Mouse (Mus musculus) E14TG2a.4 (cell line): Measurements from ENCODE around the gene Csmd2.

Source experiments
- H3K27me3 ChIP-seq: 2 replicates; pipeline ENCODE4 v1.6.1; 2014; ENCODE audit warnings: low read length, control low read depth; ENCODE audit not compliant: insufficient read depth
- H3K36me3 ChIP-seq: 2 replicates; pipeline ENCODE4 v1.6.1; 2014; ENCODE audit warnings: low read length, control low read depth; ENCODE audit not compliant: insufficient read depth
- H3K4me1 ChIP-seq: replicated peaks from 2 replicates; pipeline ENCODE4 v1.6.1; 2014; ENCODE audit warnings: low read depth, low read length, control low read depth
- H3K4me3 ChIP-seq: replicated peaks from 2 replicates; pipeline ENCODE4 v1.5.1; 2014; ENCODE audit warnings: mild to moderate bottlenecking, low read length
- H3K9me3 ChIP-seq: 2 replicates; pipeline ENCODE4 v1.6.1; 2014; ENCODE audit warnings: low read length, control low read depth
- CTCF ChIP-seq: conservative IDR thresholded peaks from 2 replicates; pipeline ENCODE4 v1.5.1; 2014; ENCODE audit warnings: low read length
- NANOG ChIP-seq: IDR thresholded peaks from 2 replicates; pipeline ENCODE4 v1.6.1; 2014; ENCODE audit warnings: borderline replicate concordance, low read length, mixed read lengths
- POU5F1 ChIP-seq: IDR thresholded peaks from 2 replicates; pipeline ENCODE4 v1.6.1; 2014; ENCODE audit warnings: low read length, borderline replicate concordance

The Csmd2 gene

GRCm38 (mm10) chr4:128327421-128327820, 339.8 kb downstream of the Csmd2 start:
- H3K4me3 ChIP-seq = no peak overlapping the region
- no peaks in the 10 kb centered on the region for H3K27me3 ChIP-seq
- no peaks in the 10 kb centered on the region for H3K9me3 ChIP-seq
- no peaks in the 10 kb centered on the region for H3K4me1 ChIP-seq
- H3K36me3 ChIP-seq = no peaks in the 10 kb centered on the region
- no peak for TF ChIP-seq NANOG
- no peak for TF ChIP-seq POU5F1
- no peak for TF ChIP-seq CTCF

DNA sequence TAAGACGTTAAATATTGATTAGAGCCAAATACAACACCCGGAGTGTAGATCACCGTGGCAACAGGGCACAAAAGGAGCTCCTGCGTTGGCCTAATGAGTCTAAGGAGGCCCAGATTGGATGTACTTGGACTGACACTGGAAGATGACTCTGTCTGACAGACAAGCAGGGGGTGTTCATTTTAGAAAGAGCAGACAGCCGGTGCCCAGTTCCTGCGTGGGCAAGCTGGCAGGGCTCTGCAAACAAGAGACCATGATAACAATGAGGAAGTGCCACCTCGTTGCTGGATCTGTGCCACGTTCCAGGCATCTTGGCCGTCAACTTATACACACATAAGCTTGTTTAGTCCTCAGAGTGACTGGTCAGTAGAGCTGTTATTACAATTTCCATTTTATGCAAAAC, 342.9 kb downstream of the Csmd2 start:
- TF ChIP-seq NANOG = no peak
- TF ChIP-seq POU5F1 = no peak
- no peak for TF ChIP-seq CTCF
- no peaks in the 10 kb centered on the region for H3K4me1 ChIP-seq
- H3K27me3 ChIP-seq = no peaks in the 10 kb centered on the region
- no peak overlapping the region for H3K4me3 ChIP-seq
- H3K36me3 ChIP-seq = no peaks in the 10 kb centered on the region
- H3K9me3 ChIP-seq = no peaks in the 10 kb centered on the region

DNA sequence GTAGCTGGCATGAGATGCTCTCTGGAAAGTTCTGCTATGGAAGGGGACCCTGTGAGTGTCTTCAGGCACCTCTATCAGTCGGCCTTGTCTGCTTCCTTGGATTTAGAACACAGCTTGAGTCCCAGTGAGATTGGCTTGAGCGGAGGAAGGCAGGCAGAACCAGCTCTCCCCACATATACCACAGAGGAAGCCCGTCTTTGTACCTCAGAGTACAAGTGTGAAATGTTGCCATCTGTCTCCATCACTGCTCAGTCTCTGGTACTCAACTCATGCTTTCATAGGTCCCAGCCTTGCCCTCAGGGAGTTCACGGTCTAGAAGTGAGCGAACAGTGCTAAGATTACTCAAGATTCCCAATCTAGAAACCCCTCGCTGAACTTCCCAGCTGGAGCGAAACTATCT, 352.8 kb downstream of the Csmd2 start:
- Histone ChIP-seq H3K27me3 (no peaks in the 10 kb centered on the region), H3K4me3 (no peak overlapping the region), H3K4me1 (no peaks in the 10 kb centered on the region), H3K9me3 (peaks cover 4% of the 10 kb centered on the region), H3K36me3 (no peaks in the 10 kb centered on the region)
- TF ChIP-seq NANOG = no peak
- TF ChIP-seq CTCF = no peak
- no peak for TF ChIP-seq POU5F1

GRCm38 (mm10) chr4:128341315-128341714, 353.7 kb downstream of the Csmd2 start:
- TF ChIP-seq POU5F1 = no peak
- TF ChIP-seq CTCF = no peak
- TF ChIP-seq NANOG = no peak
- Histone ChIP-seq H3K4me1 (no peaks in the 10 kb centered on the region), H3K36me3 (no peaks in the 10 kb centered on the region), H3K9me3 (peaks cover 4% of the 10 kb centered on the region), H3K27me3 (no peaks in the 10 kb centered on the region), H3K4me3 (no peak overlapping the region)

DNA sequence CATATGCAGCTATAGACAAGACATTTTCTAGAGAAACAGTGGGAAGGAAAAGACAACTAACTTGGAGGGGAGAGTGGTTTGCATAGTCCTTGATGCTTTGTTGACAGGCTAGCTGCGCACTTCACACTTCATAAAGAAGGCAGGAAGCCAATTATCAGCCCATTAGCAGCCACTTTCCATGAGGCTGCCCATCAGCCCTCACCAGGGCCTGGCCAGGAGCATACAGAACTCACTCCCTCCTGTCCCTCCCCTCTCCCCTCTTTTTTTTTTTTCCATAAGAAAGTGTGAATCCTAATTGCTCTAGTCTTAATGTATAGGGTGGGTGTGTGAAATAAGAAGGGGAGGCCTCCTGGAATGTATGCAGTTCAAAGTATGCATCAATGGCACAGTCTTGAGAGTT, 354.6 kb downstream of the Csmd2 start:
- Histone ChIP-seq H3K9me3 (peaks cover 4% of the 10 kb centered on the region), H3K4me3 (no peak overlapping the region), H3K27me3 (no peaks in the 10 kb centered on the region), H3K4me1 (no peaks in the 10 kb centered on the region), H3K36me3 (no peaks in the 10 kb centered on the region)
- no peak for TF ChIP-seq CTCF
- no peak for TF ChIP-seq NANOG
- no peak for TF ChIP-seq POU5F1

DNA sequence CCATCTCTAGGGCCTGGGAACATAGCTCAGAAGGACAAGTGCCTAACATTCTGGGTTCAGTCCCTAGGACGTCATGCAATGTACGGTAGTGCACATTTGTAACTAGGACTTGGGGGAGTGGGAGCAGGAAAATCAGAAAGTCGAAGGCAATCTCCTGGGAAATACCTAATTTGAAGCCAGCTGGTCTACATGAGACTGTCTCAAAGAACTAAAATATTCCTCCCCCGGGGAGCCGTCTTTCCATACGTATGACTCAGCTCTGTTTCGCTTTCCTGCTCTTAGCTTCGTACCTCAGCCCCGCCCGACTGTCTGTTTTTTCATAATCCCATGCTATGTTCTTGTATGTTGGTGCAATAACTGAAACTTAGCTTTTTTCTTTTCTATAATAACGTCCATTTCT, 371.1 kb downstream of the Csmd2 start:
- no peak for TF ChIP-seq NANOG
- no peak for TF ChIP-seq POU5F1
- TF ChIP-seq CTCF = no peak
- no peak overlapping the region for H3K4me3 ChIP-seq
- H3K36me3 ChIP-seq = no peaks in the 10 kb centered on the region
- no peaks in the 10 kb centered on the region; the same call in 1 of the 2 replicates for H3K27me3 ChIP-seq
- H3K4me1 ChIP-seq = no peaks in the 10 kb centered on the region
- peaks cover 7% of the 10 kb centered on the region for H3K9me3 ChIP-seq

DNA sequence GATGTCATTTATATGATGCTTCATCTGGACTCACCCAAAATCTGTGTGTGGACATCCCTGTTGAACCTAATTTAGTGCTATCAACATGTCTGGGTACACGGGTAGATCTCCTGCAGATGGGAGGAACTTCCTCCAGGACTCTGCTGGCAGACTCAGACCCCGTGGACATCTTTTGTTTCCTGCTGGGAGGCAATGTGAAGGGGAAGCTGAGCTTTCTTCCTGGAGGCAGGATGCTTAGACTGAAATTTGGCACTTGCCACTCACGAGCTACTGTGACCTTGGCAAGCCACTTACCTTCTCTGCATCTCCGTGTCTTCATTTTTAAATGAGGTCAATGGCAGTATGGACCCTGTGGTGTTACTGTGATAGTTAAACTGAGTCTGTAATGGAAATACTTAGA, 378.2 kb downstream of the Csmd2 start:
- no peak overlapping the region for H3K4me3 ChIP-seq
- no peaks in the 10 kb centered on the region for H3K4me1 ChIP-seq
- no peak for TF ChIP-seq POU5F1
- no peak for TF ChIP-seq NANOG
- TF ChIP-seq CTCF = no peak
- no peaks in the 10 kb centered on the region for H3K9me3 ChIP-seq
- no peaks in the 10 kb centered on the region for H3K27me3 ChIP-seq
- no peaks in the 10 kb centered on the region for H3K36me3 ChIP-seq

- H3K27me3 ChIP-seq = no peaks in the 10 kb centered on the region
- H3K4me3 ChIP-seq = no peak overlapping the region
- TF ChIP-seq CTCF (no peak), POU5F1 (no peak), NANOG (no peak)
- no peaks in the 10 kb centered on the region for H3K36me3 ChIP-seq
- H3K9me3 ChIP-seq = no peaks in the 10 kb centered on the region
- no peaks in the 10 kb centered on the region for H3K4me1 ChIP-seq
These were observed 380.4 kb downstream of the Csmd2 start for GRCm38 (mm10) chr4:128368088-128368487.

- H3K4me3 ChIP-seq = no peak overlapping the region
- TF ChIP-seq NANOG (no peak), POU5F1 (no peak), CTCF (no peak)
- H3K9me3 ChIP-seq = no peaks in the 10 kb centered on the region
- no peaks in the 10 kb centered on the region for H3K4me1 ChIP-seq
- H3K36me3 ChIP-seq = no peaks in the 10 kb centered on the region
- no peaks in the 10 kb centered on the region for H3K27me3 ChIP-seq
These were observed 384.1 kb downstream of the Csmd2 start for GRCm38 (mm10) chr4:128371766-128372165.
